1 mouse cellular context compared by ENCODE assay signal in the genomic region with DNA sequence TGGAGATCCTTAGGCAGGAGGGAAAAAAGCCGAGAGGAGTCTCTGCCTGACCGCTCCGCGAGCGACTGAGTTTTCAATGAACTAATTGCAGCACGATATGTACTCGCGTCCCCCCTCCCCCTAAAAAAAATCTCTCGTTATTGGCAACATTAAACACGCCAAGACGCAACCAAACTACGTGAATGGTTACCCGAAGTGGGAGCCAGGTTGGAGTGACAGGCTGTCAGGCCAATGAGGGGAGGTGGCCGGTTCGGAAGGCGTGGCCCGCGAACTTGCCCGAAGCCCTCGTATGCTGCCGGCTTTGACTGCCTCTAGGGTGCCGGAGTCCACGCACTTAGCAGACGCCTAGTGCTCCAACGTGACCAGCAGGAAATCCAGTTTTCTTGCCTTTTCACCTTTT.
TF ChIP-seq lines count a peak whose summit lies in the region.

TSS of gene Hmgn5 (minus strand) at position 122 of the 400 bp plus-strand sequence.

TF ChIP-seq in CH12.LX, 34 proteins besides CTCF, POLR2A, EP300 and RAD21 (continued from another document):
- TF ChIP-seq ETS1 (conservative IDR thresholded peaks at IDR 0.05; ENCODE audit: low read depth, low read length) = no peak
- TF ChIP-seq MAZ (IDR thresholded peaks at IDR 0.05; ENCODE audit: low read depth, low read length) = no peak
- no peak; the same call in 1 of the 2 replicates for TF ChIP-seq ZMIZ1 (IDR thresholded peaks at IDR 0.05; ENCODE audit: low read depth, low read length)
- TF ChIP-seq HCFC1 (IDR thresholded peaks at IDR 0.05; ENCODE audit: low read depth, low read length) = no peak
- TF ChIP-seq NELFE (IDR thresholded peaks at IDR 0.05; ENCODE audit: low read depth, low read length) = peak; percentile 58; the same call in 1 of the 2 replicates
- TF ChIP-seq USF1 (IDR thresholded peaks at IDR 0.05; ENCODE audit: low read depth, low read length) = no peak
- TF ChIP-seq MEF2A (IDR thresholded peaks at IDR 0.05; ENCODE audit: borderline replicate concordance, low read depth, low read length) = no peak
- no peak for TF ChIP-seq E2F4 (IDR thresholded peaks at IDR 0.05; ENCODE audit: insufficient replicate concordance, low read depth, low read length)
- TF ChIP-seq ZNF384 (IDR thresholded peaks at IDR 0.05; ENCODE audit: low read depth, low read length) = peak; percentile 54
- TF ChIP-seq MAFK (IDR thresholded peaks at IDR 0.05; ENCODE audit: insufficient replicate concordance, low read length) = no peak
- TF ChIP-seq BHLHE40 (IDR thresholded peaks at IDR 0.05; ENCODE audit: low read depth, low read length) = no peak
- no peak for TF ChIP-seq USF2 (conservative IDR thresholded peaks at IDR 0.05; ENCODE audit: low read depth, low read length)
- TF ChIP-seq TCF12 (IDR thresholded peaks at IDR 0.05; ENCODE audit: low read depth, low read length) = 0 out of 2 replicates have a peak, but pooled peaks have one; percentile 32
- no peak for TF ChIP-seq NRF1 (IDR thresholded peaks at IDR 0.05; ENCODE audit: low read depth, low read length)
- no peak for TF ChIP-seq RCOR1 (conservative IDR thresholded peaks at IDR 0.05; ENCODE audit: low read depth, low read length)
- TF ChIP-seq ELF1 (IDR thresholded peaks at IDR 0.05; ENCODE audit: low read depth, low read length) = no peak
- TF ChIP-seq MYC (IDR thresholded peaks at IDR 0.05; ENCODE audit: low read depth, low read length) = 0 out of 2 replicates have a peak, but pooled peaks have one; percentile 27
- TF ChIP-seq IRF4 (IDR thresholded peaks at IDR 0.05; ENCODE audit: low read depth, low read length) = no peak
- TF ChIP-seq SMC3 (IDR thresholded peaks at IDR 0.05; ENCODE audit: low read depth, low read length) = no peak
- TF ChIP-seq JUND (conservative IDR thresholded peaks at IDR 0.05; ENCODE audit: low read depth, low read length) = no peak
- TF ChIP-seq GABPA (IDR thresholded peaks at IDR 0.05; ENCODE audit: insufficient replicate concordance, low read depth, low read length) = no peak
- TF ChIP-seq ZC3H11A (IDR thresholded peaks at IDR 0.05; ENCODE audit: low read depth, low read length) = no peak
- no peak for TF ChIP-seq PAX5 (IDR thresholded peaks at IDR 0.05; ENCODE audit: low read length)
